Mouse (Mus musculus): ENCODE results near the gene Iqck.

- TF ChIP-seq POLR2A (IDR thresholded peaks at IDR 0.05; ENCODE audit: insufficient read length, low read depth): no peak
- no peak for TF ChIP-seq MYOD1 (IDR thresholded peaks at IDR 0.05; ENCODE audit: control insufficient read depth in 1 of 3, insufficient read length in 2 of 3, low read depth in 2 of 3)
- TF ChIP-seq TCF3 (IDR thresholded peaks at IDR 0.05; ENCODE audit: insufficient read length, low read depth): no peak
- no peak for TF ChIP-seq TCF12 (IDR thresholded peaks at IDR 0.05; ENCODE audit: insufficient read depth, poor library complexity, severe bottlenecking)
- no peak for TF ChIP-seq MAX (IDR thresholded peaks at IDR 0.05; ENCODE audit: low read depth)
- no peak for TF ChIP-seq REST (IDR thresholded peaks at IDR 0.05; ENCODE audit: insufficient read depth, insufficient read length)
- TF ChIP-seq POLR2AphosphoS2 (IDR thresholded peaks at IDR 0.05; ENCODE audit: insufficient read length, low read depth): no peak
These were observed 138.8 kb downstream of the Iqck start for GRCm38 (mm10) chr7:118994231-118994842.

All from myocyte (in vitro differentiated cells).